Mouse (Mus musculus) Muller cell, postnatal 12 days (primary cell): ENCODE measurements around the gene Armh1.

Experiments
- DNase-seq: peaks from one replicate; pipeline ENCODE4 v3.0.0-alpha.2; 2015; ENCODE audit errors: inconsistent ontology term

The Armh1 gene

GRCm38 (mm10) chr4:117251801-117252316 is at the start of gene Armh1, which contains the start of gene Tmem53:
Gene Armh1 (minus strand): TSS chr4:117252125.
Gene Tmem53 (plus strand): TSS chr4:117251951.
- peak; percentile 98 for DNase-seq

DNA sequence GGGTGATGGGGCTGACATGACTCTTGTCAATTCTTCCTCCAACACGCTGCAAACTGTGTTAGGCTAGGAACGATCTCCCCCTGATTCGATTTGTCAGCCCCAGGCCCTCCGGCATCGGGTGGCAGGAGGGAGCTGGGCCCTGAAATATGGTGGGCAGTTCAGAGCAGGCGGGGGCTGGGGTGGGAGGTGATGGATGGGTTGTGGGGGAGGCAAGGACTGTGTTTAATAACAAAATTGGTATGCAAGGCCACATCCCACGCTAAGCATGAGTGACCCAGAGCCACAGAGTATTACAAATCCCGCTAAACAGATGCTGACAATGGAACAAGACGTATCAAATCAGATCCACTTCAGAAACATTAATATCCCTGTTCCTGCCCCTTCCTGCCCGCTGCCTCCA is 48.0 kb upstream of the Armh1 start:
- no peak for DNase-seq

DNA sequence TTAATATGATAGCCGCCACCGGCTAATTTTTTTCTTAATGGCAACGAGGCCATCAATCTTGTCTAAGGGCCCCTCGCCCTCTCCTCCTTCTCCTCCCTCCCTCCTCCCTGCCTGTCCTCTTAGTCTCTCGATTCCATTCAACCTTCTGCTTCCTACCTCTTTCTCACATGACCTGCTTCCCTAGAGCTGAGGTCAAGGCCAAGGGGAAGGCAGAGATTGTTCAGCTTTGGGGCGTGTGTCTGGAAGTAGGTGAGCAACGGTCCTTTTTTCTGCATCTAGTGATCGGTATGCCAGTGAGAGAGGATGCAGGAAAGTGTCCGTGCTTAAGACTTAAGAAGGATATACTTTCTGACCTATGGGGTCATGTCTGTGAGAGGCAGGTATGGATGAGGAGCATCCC is 45.9 kb upstream of the Armh1 start:
- DNase-seq, result no peak

DNA sequence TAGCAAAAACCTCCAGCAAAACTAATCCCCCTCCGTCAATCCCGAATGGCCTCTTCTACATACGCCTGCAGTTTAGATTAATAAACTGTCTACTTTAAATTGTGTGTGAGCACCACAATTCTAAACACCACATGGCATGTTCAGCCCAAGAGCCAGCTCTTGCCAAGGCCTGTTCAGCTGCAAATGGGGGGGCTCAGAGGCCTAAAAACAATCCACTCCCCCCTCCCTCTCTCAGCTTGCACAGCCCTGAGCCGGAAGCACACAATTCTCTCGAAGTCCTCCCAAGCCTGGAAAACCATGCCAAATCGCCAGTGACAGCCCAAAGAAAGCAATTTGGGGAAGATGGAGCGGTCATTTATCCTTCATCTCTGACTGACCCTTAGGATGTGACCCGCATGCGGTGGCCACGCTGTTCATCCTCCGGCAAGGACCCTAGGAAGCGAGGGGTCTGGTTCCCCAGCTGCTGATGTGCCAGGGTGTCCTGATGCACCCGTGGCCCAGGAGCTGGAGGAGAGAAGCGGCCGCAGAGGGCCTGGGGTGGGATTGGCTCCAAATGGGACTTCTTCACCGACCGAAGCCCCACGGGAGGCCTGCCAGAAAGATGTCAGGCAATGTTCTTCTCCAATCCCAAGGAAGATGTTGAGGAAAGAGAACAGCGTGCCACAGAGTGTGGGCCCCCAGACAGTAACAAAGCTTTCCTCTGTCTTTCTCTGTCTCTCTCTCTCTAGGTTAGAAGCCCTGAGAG is 45.1 kb upstream of the Armh1 start:
- no peak for DNase-seq

DNA sequence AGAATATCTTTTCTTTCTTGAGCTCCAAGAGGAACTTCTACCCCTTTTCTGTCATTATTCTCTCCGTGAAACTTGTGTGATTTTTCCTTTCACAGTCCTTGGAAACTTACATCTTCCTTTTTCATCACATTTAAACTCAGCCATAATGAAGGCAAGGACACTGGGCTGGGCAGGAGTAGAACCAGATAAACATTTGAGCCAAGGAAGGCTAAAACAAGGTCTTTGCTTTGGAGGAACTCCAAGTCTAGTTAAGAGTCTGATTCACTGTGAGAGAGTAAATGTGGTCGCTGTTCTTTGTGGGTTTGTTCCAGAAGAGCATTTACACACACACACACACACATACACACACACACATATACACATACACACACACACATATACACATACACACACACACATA is 39.8 kb upstream of the Armh1 start:
- DNase-seq, result no peak

GRCm38 (mm10) chr4:117288927-117289801 is 37.2 kb upstream of the Armh1 start:
- DNase-seq, result peak; percentile 89

DNA sequence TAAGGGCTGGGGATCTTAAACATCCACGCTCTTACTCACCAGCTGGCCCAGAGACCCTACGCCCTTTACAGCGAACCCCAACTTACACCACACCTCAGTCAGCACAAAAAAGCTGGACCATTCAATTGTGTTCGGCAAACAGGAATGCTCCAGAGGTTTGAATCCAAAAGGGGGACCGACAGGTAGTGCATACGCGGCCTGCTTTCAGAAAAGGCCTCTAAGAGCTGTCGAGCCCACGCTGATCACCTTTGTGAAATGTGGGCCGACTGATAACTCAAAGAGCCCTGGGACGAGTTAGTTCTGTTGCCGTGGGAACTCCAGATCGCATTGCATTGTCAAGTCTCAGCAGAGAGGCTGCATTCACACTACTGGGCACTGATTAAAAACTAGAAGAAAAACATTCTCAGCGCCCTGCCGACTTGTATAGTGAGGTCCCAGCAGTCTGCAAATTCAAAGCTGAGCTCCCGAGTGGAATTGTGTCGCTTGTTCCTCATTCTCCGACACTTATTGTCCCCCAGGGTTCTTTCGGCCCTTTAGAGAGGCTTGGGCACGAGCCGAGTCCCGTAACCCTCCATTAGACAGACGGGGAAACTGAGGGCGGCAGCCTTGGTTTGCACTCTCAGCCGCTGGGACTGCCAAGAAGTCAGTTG is 36.5 kb upstream of the Armh1 start:
- no peak for DNase-seq

DNA sequence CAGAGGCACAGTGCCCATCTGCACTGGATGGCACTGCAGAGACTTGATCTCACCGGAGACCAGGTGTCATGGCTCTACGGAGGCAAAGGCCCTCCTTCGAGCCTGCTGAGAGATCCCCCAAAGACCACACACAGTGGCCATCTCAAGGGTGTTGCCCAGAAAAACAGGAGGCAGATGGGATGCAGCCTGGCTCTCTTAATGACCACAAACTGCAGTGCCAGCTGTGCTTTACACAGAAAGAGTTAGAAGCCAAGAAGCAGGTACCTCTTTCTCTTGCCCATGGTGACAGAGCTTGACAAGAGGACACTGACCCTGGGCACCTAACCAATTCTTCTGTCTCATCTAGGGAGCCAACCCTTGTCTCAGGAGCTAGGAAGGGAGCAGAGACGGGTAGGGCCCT is 32.4 kb upstream of the Armh1 start:
- DNase-seq, result no peak

- DNase-seq, result no peak
These were observed 31.6 kb upstream of the Armh1 start for GRCm38 (mm10) chr4:117283271-117284191.

DNA sequence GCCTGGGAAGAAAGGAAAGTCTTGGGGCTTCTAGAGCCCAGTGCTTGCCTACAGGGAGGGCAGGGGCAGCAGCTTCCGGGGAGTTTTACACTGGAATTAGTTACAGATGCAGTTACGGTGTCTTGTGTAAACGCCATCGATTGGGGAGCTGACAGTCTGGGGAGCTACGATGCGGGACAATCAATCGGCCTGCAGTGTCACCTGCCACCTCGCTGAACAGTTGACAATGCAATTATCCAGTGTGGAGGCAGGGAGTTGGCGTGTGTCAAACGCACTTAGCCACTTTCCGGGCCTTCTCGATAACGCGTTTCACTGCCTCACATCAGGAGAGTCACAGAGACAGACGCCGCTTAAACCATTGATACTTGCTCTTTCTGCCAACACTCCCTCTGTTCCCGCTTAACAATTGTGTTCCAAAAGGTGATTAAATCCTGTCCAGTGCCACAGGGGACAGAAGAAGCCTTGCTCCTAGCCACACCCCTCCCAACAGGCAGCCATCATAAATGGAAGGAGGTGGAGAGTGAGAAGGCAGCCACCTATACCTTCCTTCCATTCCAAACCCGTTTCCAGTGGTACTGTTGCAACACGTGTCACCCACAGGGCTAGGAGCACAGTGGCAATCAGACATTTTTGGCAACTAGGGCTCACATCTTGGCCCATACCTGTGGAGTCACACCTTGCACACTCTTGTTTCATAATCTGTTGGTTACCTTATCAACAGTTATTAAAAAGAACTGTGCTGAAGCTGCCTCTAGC is 29.3 kb upstream of the Armh1 start:
- no peak for DNase-seq

GRCm38 (mm10) chr4:117280397-117280930 is 28.5 kb upstream of the Armh1 start:
- no peak for DNase-seq

DNA sequence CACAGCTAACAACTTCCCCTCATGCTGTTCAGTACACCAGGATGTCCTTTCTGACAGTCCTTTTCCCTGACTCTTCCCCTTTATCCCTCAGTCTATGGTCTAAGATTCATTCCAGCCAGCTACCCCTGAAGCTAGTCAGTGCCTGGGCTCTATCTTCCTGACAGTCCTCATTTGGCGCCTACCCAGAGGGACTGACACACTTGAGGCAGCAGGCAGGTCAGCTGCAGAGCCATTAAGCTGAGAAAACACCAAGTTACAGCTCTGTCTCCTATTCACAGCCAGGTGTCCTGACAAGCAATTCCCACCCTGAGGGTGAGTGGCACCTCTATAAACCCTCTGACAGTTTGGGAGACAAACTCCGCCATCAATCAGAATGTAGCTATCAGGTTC is 27.3 kb upstream of the Armh1 start:
- no peak for DNase-seq

DNA sequence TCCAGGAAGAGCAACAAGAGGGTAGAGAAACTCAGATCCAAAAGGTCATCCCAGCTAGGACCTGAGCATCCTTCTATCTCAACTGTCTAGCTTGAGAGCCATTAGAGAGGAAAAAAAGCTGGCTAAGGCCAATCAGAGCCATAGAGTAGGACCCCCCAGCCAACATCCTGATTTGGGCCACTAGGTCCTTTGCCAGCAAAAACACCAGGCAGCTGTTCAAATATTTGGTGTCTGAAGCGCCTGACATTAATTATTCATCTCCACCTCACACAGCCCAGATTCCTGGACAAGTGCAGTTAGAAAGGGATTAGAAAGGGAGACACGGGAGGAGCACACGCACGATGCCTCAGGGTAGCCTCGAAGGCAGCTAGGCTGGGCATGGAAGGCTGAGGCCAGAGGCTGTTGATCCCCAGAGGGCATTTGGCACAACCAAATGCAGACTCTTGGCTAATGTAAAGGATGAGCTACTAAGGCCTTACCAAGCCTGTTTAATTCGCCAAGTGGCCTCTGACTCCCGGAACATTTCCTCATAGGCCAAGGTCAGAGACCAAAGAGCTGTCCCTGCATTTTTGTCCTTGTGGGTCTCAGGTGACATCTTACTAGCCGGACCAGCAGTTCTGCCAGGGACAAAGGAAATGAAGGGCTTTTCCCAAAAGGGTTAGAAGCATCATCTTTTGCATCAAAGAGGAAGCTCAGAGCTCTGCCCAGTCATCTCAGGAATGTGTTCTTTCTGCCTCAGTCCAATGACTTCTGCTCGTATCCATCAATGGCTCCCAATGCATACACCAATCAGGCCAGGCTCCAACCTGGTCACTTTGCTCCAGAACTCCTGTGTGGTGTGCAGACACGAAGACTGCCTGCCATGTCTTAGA is 26.7 kb upstream of the Armh1 start:
- peak; percentile 60 for DNase-seq

GRCm38 (mm10) chr4:117277687-117278086 is 25.8 kb upstream of the Armh1 start:
- no peak for DNase-seq

GRCm38 (mm10) chr4:117277021-117277420 is 25.1 kb upstream of the Armh1 start:
- no peak for DNase-seq

DNA sequence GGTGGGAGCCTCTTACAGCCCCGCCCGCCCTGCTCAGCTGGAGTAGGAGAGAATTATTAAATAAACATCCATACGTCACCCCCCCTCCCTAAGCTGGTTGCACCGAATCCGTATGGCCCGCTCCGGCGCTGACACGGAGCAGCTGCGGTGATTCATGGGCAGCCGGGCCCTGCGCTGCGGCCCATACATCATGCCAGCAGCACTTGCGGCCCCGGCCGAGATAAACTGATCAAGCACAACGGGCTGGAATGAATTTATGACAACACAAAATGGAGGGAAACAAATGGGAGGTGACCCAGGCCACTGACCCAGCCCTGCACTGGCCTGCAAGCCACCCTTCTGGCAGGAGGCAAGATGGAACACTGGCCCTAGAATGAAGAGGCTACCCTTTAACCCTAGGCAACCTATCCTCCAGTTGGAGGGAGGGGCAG is 24.4 kb upstream of the Armh1 start:
- DNase-seq, result no peak

DNA sequence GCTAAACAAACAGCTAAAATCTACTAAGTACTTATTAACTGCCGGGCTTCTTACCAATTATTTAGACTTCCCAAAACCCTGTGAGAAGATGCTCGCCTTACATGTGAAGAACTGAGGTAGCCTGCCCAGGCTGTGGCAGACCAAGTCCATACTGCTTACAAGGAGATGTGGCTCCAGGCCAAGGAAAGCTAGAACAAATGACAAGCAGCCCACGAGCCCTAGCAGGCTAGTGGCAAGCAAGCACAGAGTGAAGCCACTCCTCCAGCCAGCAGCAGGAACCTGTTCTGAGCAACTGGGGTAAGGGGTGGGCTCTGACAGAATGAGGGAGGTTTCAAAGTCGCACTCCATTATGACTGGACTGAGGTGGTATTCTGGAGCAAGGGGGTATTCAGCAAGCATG is 22.8 kb upstream of the Armh1 start:
- DNase-seq, result no peak

DNA sequence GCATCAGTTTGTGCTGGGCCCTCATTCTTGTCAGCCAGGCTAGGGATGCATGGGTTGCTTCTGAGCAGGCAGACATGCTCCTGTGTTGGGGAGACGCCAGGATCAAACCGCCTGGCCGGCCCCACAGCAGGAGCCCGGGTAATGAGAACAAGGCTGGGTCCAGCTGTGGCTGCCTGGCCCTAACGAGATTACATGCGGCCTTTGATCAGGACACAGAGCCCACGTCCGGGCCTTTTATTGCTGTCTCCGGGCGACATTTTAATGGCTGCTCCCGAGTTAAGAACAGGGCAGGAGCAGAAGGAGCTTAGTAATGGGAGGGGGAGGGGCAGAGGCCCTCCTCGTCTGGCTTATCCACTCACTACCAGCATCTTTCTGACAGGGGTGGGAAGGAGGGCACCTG is 20.5 kb upstream of the Armh1 start:
- peak; percentile 75 for DNase-seq

- peak; percentile 60 for DNase-seq
These were observed 18.4 kb upstream of the Armh1 start for GRCm38 (mm10) chr4:117270278-117270677.
